Mouse (Mus musculus): ENCODE data around the gene Tmem240. TPM values are rescaled to one million over a fixed set of nuclear protein-coding genes. Genes with fewer than 3 reads are reported as not detected.

Tmem240 gene
- polyA plus RNA-seq, 1 experiment from 2014 or later, result 0.55 TPM

GRCm38 (mm10) chr4:155771706-155772105 is 37.1 kb downstream of the Tmem240 start:
- DNase-seq (ENCODE audit: low spot score) (no peak), ATAC-seq (replicated peaks; ENCODE audit: low FRiP score, low TSS enrichment, low read depth) (no peak)
- Histone ChIP-seq H3K27ac (ENCODE audit: low read depth) (no peak overlapping the region), H3K36me3 (ENCODE audit: control insufficient read depth, insufficient read depth, low read length) (no peaks in the 10 kb centered on the region), H3K9ac (ENCODE audit: low read length) (no peak overlapping the region), H3K4me2 (ENCODE audit: low read length) (no peak overlapping the region), H3K4me3 (ENCODE audit: low read depth, low read length) (no peak overlapping the region), H3K4me1 (replicated peaks; ENCODE audit: control insufficient read depth, insufficient read depth, low read length) (peaks cover 20% of the 10 kb centered on the region), H3K27me3 (replicated peaks; ENCODE audit: control insufficient read depth, insufficient read depth, low read length) (no peaks in the 10 kb centered on the region), H3K9me3 (ENCODE audit: control insufficient read depth, low read length) (no peaks in the 10 kb centered on the region)
- 68% methylated on average over 2 of the region's 2 CpGs for WGBS

GRCm38 (mm10) chr4:155772786-155773185 is 38.2 kb downstream of the Tmem240 start:
- H3K9ac ChIP-seq (ENCODE audit: low read length), result no peak overlapping the region
- H3K9me3 ChIP-seq (ENCODE audit: control insufficient read depth, low read length), result no peaks in the 10 kb centered on the region
- H3K36me3 ChIP-seq (ENCODE audit: control insufficient read depth, insufficient read depth, low read length), result no peaks in the 10 kb centered on the region
- ATAC-seq (replicated peaks; ENCODE audit: low FRiP score, low TSS enrichment, low read depth), result no peak
- no peak overlapping the region for H3K4me3 ChIP-seq (ENCODE audit: low read depth, low read length)
- no peak overlapping the region for H3K27ac ChIP-seq (ENCODE audit: low read depth)
- H3K27me3 ChIP-seq (replicated peaks; ENCODE audit: control insufficient read depth, insufficient read depth, low read length), result no peaks in the 10 kb centered on the region
- no peak overlapping the region for H3K4me2 ChIP-seq (ENCODE audit: low read length)
- peaks cover 20% of the 10 kb centered on the region for H3K4me1 ChIP-seq (replicated peaks; ENCODE audit: control insufficient read depth, insufficient read depth, low read length)
- DNase-seq (ENCODE audit: low spot score), result no peak
- 86% methylated on average over 13 of the region's 13 CpGs for WGBS

GRCm38 (mm10) chr4:155773335-155774078 is 38.9 kb downstream of the Tmem240 start:
- DNase-seq (ENCODE audit: low spot score) (no peak), ATAC-seq (replicated peaks; ENCODE audit: low FRiP score, low TSS enrichment, low read depth) (no peak)
- peaks cover 20% of the 10 kb centered on the region for H3K4me1 ChIP-seq (replicated peaks; ENCODE audit: control insufficient read depth, insufficient read depth, low read length)
- H3K36me3 ChIP-seq (ENCODE audit: control insufficient read depth, insufficient read depth, low read length), result no peaks in the 10 kb centered on the region
- no peaks in the 10 kb centered on the region for H3K27me3 ChIP-seq (replicated peaks; ENCODE audit: control insufficient read depth, insufficient read depth, low read length)
- peak overlapping the region; percentile 93 for H3K4me2 ChIP-seq (ENCODE audit: low read length)
- 37% methylated on average over 5 of the region's 5 CpGs for WGBS
- H3K9me3 ChIP-seq (ENCODE audit: control insufficient read depth, low read length), result no peaks in the 10 kb centered on the region
- no peak overlapping the region; the same call in 1 of the 2 replicates for H3K9ac ChIP-seq (ENCODE audit: low read length)
- H3K27ac ChIP-seq (ENCODE audit: low read depth), result no peak overlapping the region
- peak overlapping the region; percentile 43 for H3K4me3 ChIP-seq (ENCODE audit: low read depth, low read length)

GRCm38 (mm10) chr4:155774280-155774754 is 39.7 kb downstream of the Tmem240 start, which contains the start of gene Vwa1:
Vwa1 (minus strand) TSS chr4:155774698.
- Histone ChIP-seq H3K36me3 (ENCODE audit: control insufficient read depth, insufficient read depth, low read length) (no peaks in the 10 kb centered on the region), H3K27me3 (replicated peaks; ENCODE audit: control insufficient read depth, insufficient read depth, low read length) (no peaks in the 10 kb centered on the region), H3K9me3 (ENCODE audit: control insufficient read depth, low read length) (no peaks in the 10 kb centered on the region), H3K9ac (ENCODE audit: low read length) (peak within 1 kb of the TSS; percentile 41), H3K4me1 (replicated peaks; ENCODE audit: control insufficient read depth, insufficient read depth, low read length) (peaks cover 19% of the 10 kb centered on the region), H3K27ac (ENCODE audit: low read depth) (peak within 1 kb of the TSS; percentile 57), H3K4me3 (ENCODE audit: low read depth, low read length) (peak within 1 kb of the TSS; percentile 43), H3K4me2 (ENCODE audit: low read length) (peak within 1 kb of the TSS; percentile 93)
- WGBS, result under 1% methylated on average over 35 of the region's 35 CpGs
- DNase-seq (ENCODE audit: low spot score) (peak; percentile 93), ATAC-seq (replicated peaks; ENCODE audit: low FRiP score, low TSS enrichment, low read depth) (peak; percentile 76)

GRCm38 (mm10) chr4:155774971-155775740 is 40.6 kb downstream of the Tmem240 start:
- no peak for DNase-seq (ENCODE audit: low spot score)

GRCm38 (mm10) chr4:155775855-155776254 is 41.3 kb downstream of the Tmem240 start:
- H3K36me3 ChIP-seq (ENCODE audit: control insufficient read depth, insufficient read depth, low read length), result no peaks in the 10 kb centered on the region
- no peak overlapping the region for H3K9ac ChIP-seq (ENCODE audit: low read length)
- H3K9me3 ChIP-seq (ENCODE audit: control insufficient read depth, low read length), result no peaks in the 10 kb centered on the region
- peaks cover 11% of the 10 kb centered on the region for H3K4me1 ChIP-seq (replicated peaks; ENCODE audit: control insufficient read depth, insufficient read depth, low read length)
- H3K27me3 ChIP-seq (replicated peaks; ENCODE audit: control insufficient read depth, insufficient read depth, low read length), result no peaks in the 10 kb centered on the region
- no peak overlapping the region for H3K4me3 ChIP-seq (ENCODE audit: low read depth, low read length)
- peak overlapping the region; percentile 0; the same call in 1 of the 2 replicates for H3K27ac ChIP-seq (ENCODE audit: low read depth)
- WGBS, result 80% methylated on average over 3 of the region's 3 CpGs
- DNase-seq (ENCODE audit: low spot score) (no peak), ATAC-seq (replicated peaks; ENCODE audit: low FRiP score, low TSS enrichment, low read depth) (no peak)
- H3K4me2 ChIP-seq (ENCODE audit: low read length), result no peak overlapping the region

More at GRCm38 (mm10) chr4:155774971-155775740, 40.6 kb downstream of the Tmem240 start:
- H3K4me3 ChIP-seq (ENCODE audit: low read depth, low read length), result peak overlapping the region; percentile 43; the same call in 1 of the 2 replicates
- H3K36me3 ChIP-seq (ENCODE audit: control insufficient read depth, insufficient read depth, low read length), result no peaks in the 10 kb centered on the region
- no peak for ATAC-seq (replicated peaks; ENCODE audit: low FRiP score, low TSS enrichment, low read depth)
- 54% methylated on average over 9 of the region's 9 CpGs for WGBS
- peaks cover 13% of the 10 kb centered on the region for H3K4me1 ChIP-seq (replicated peaks; ENCODE audit: control insufficient read depth, insufficient read depth, low read length)
- H3K9ac ChIP-seq (ENCODE audit: low read length), result no peak overlapping the region
- H3K9me3 ChIP-seq (ENCODE audit: control insufficient read depth, low read length), result no peaks in the 10 kb centered on the region
- H3K4me2 ChIP-seq (ENCODE audit: low read length), result peak overlapping the region; percentile 93
- peak overlapping the region; percentile 57 for H3K27ac ChIP-seq (ENCODE audit: low read depth)
- no peaks in the 10 kb centered on the region for H3K27me3 ChIP-seq (replicated peaks; ENCODE audit: control insufficient read depth, insufficient read depth, low read length)

- Histone ChIP-seq H3K4me1 (replicated peaks; ENCODE audit: control insufficient read depth, insufficient read depth, low read length) (peaks cover 16% of the 10 kb centered on the region), H3K36me3 (ENCODE audit: control insufficient read depth, insufficient read depth, low read length) (no peaks in the 10 kb centered on the region), H3K27me3 (replicated peaks; ENCODE audit: control insufficient read depth, insufficient read depth, low read length) (no peaks in the 10 kb centered on the region), H3K4me3 (ENCODE audit: low read depth, low read length) (no peak overlapping the region), H3K9me3 (ENCODE audit: control insufficient read depth, low read length) (no peaks in the 10 kb centered on the region), H3K4me2 (ENCODE audit: low read length) (no peak overlapping the region), H3K27ac (ENCODE audit: low read depth) (no peak overlapping the region), H3K9ac (ENCODE audit: low read length) (no peak overlapping the region)
- ATAC-seq (replicated peaks; ENCODE audit: low FRiP score, low TSS enrichment, low read depth), result no peak
- no peak for DNase-seq (ENCODE audit: low spot score)
- 46% methylated on average over 2 of the region's 2 CpGs for WGBS
Measured at GRCm38 (mm10) chr4:155776704-155777335, 42.2 kb downstream of the Tmem240 start.

GRCm38 (mm10) chr4:155777816-155778215 is 43.2 kb downstream of the Tmem240 start:
- no peaks in the 10 kb centered on the region for H3K9me3 ChIP-seq (ENCODE audit: control insufficient read depth, low read length)
- no peak overlapping the region for H3K4me3 ChIP-seq (ENCODE audit: low read depth, low read length)
- ATAC-seq (replicated peaks; ENCODE audit: low FRiP score, low TSS enrichment, low read depth), result no peak
- no peaks in the 10 kb centered on the region for H3K36me3 ChIP-seq (ENCODE audit: control insufficient read depth, insufficient read depth, low read length)
- no peak overlapping the region for H3K27ac ChIP-seq (ENCODE audit: low read depth)
- no peak for DNase-seq (ENCODE audit: low spot score)
- no peaks in the 10 kb centered on the region for H3K27me3 ChIP-seq (replicated peaks; ENCODE audit: control insufficient read depth, insufficient read depth, low read length)
- no peak overlapping the region for H3K9ac ChIP-seq (ENCODE audit: low read length)
- WGBS, result 72% methylated on average over 2 of the region's 2 CpGs
- peaks cover 16% of the 10 kb centered on the region for H3K4me1 ChIP-seq (replicated peaks; ENCODE audit: control insufficient read depth, insufficient read depth, low read length)
- no peak overlapping the region for H3K4me2 ChIP-seq (ENCODE audit: low read length)
